Mouse (Mus musculus) stomach, postnatal 0 days (tissue): Measurements from ENCODE around the gene Cacna1a.

Experiments
- CTCF ChIP-seq: IDR thresholded peaks from 2 replicates; pipeline ENCODE4 v1.5.1; 2016; ENCODE audit warnings: antibody characterized with exemption, low read depth, mild to moderate bottlenecking, moderate library complexity
- EP300 ChIP-seq: optimal IDR thresholded peaks from 2 replicates; pipeline ENCODE3; 2016; ENCODE audit warnings: antibody characterized with exemption

GRCm38 (mm10) chr8:84636051-84636691 is 247.9 kb downstream of the Cacna1a start:
- no peak for TF ChIP-seq CTCF
- no peak for TF ChIP-seq EP300
